Mouse (Mus musculus) brain, embryonic 14.5 days (tissue): ENCODE data around the gene Trim59. TPM values are rescaled to one million over a fixed set of nuclear protein-coding genes. Genes with fewer than 3 reads are reported as not detected.
A peak's percentile ranks its signal among the peaks of the same experiment; 100 is the strongest.
"Not testable (repeated sequence)": the region's sequence is repeated elsewhere in the genome, so short reads cannot be mapped to it uniquely, and the experiment has no call there.

Source experiments
- DNase-seq: peaks from one replicate; pipeline ENCODE4 v3.0.0-alpha.2; 2011; ENCODE audit warnings: low read depth
- CTCF ChIP-seq: fragments of 200-500 bp; IDR thresholded peaks from 2 replicates; pipeline ENCODE4 v1.5.1; 2012; ENCODE audit warnings: inconsistent platforms, mild to moderate bottlenecking, moderate library complexity, borderline replicate concordance; ENCODE audit not compliant: insufficient read depth, insufficient read length; ENCODE audit errors: extremely low read depth
- POLR2A ChIP-seq: fragments of 200-500 bp; IDR thresholded peaks from 2 replicates; pipeline ENCODE4 v1.6.1; 2012; ENCODE audit warnings: mild to moderate bottlenecking, inconsistent platforms, borderline replicate concordance; ENCODE audit not compliant: poor library complexity, insufficient read depth, insufficient read length, severe bottlenecking; ENCODE audit errors: extremely low read depth
- polyA plus RNA-seq: library from polyadenylated mRNA; depleted of rRNA; stranded (reverse); fragments of >200 nt; gene quantifications from 2 replicates; pipeline ENCODE4 v1.2.3, GENCODE M21; 2012

Trim59 gene
- polyA plus RNA-seq, 1 experiment, result 19.9 TPM

DNA sequence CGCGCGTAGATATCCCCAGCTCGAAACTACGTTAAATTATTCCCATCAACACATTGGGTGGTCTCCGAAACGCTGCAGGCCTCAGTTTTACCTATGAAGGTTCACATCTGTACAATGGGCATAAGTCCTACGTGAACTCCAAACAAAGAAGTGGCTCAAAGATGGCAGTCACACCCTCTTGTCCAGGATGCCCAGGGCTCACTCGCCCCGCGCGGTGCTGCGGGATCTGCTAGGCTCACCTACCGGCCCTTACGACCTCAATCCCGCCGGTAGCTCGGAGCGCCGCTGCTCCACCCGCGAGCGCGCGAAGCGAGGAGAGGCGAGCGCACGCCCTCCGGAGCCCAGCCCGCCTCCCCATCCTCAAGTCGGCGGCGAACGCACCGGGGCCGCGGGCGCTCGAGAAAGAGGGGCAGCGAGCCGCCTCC is 376 bp downstream of the Trim59 start:
- TF ChIP-seq POLR2A (no peak), CTCF (no peak)
- DNase-seq, result peak; percentile 80

DNA sequence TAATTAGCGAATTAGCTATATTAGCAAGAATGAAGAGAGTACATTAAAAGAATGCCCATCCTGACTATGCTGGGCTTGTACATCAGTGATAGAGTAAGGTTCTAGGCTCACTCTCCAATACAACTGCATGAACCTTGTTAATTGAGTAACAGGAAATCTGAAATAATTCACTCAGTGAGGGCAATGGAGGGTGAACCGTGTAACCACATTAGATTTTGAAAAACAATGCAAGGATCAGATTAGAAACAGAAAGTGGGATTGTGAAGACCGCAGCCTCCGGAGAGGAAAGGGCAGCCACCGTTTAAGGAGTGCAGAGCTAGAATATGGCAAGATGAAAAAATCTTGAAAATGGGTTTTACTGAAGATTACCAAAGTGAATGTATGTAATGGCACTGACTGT is 3.3 kb downstream of the Trim59 start:
- DNase-seq, result no peak
- TF ChIP-seq POLR2A (no peak), CTCF (no peak)

DNA sequence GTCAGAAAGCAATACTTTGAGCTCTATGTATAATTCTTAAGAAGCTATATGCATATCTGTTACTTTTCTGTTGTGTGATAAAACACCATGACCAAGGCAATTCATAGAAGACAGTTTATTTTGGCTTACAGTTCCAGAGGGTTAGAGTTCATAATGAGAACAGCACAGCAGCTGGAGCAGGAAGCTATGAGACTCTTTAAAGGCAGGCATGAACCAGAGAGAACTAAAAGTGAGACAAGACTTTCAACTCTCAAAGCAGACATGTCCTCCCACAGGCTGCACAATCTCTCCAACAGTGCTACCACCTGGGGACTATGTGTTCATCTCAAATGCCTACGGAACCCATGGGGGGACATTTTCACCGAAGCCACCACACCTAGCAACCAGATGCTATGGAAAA is 4.5 kb downstream of the Trim59 start:
- TF ChIP-seq CTCF, result no peak
- TF ChIP-seq POLR2A, result no peak
- no peak for DNase-seq

DNA sequence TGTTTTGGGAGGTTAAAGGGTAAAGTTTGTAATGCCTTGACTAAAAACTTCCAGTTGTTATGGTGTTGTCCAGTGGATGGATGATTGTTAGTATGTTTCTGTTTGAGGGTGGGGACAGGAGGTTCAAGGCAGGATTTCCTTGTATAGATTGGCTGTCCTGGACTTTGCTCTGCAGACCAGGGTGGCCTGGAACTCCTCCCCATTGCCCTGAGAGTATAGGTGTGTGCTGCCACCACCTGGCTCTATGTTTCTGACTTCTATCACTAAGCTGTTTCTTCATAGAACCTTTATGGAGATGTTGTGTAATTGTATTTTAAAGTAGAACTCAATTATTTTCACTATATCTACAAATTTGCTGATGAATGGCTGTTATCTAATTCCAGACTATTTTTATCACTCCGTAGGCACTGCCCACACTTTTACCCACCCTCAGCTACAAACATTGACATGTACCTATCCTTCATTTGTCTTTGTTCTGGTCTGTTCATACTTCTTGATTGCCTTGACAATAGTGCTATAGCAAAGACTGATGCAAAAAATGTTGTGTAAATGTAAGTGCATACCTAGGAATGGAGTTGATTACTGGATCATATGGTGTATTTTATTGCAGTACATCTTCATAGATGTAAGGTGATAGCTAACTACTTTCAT is 18.3 kb downstream of the Trim59 start:
- no peak for DNase-seq
- TF ChIP-seq CTCF (no peak), POLR2A (no peak)

DNA sequence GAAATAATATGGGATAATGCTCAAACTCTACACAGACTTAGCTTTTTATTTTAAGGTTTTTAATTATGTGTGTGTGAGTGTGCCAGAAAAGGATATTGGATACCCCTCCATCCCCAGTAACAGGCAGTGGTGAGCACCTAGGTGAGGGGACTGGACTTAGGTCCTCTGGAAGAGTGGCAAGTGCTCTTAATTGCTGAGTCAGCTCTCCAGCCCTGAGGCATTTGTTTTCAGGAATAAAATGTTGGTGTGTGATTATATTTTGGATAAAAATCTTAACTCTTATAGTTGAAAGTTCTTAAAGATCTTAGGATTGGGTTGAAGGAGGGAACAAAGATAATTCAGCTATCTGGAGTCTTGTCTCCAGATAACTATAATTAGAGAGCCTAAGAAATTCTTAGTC is 23.8 kb downstream of the Trim59 start:
- TF ChIP-seq POLR2A (no peak), CTCF (no peak)
- no peak for DNase-seq

DNA sequence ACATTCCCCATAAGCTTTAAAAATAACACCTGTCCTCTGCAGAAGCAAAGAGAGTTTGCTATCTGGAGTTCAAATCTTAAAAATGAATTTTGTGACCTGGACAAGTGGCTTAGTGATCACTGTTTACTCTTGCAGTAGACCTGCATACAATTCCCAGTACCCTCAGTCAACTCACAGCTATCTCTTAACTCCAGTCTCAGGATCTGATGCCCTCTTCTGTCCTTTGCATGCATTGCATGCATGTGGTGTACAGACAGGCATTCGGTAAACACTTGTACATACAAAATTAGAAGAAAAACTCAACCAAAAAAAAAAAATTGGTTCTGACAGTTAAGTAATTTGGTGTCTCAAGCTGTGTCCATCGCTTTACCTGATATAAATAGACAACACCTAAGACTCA is 24.3 kb downstream of the Trim59 start:
- DNase-seq, result peak; percentile 25
- no peak for TF ChIP-seq POLR2A
- TF ChIP-seq CTCF, result peak; percentile 28; the same call in 1 of the 2 replicates

DNA sequence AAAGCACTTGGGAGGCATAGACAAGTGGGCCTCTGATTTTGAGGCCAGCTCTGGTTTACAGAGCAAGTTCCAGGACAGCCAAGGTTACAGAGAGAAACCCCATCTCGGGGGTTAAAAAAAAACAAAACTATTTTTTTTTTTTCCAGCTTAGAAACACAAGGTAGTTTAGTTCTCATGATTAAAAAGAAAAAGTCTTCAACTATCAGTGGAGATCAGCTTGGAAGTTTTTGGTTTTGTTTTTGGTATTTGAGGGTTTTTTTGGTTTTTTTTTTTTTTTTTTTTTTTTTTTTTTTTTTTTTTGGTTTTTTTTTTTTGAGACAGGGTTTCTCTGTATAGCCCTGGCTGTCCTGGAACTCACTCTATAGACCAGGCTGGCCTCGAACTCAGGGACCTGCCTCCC is 25.9 kb downstream of the Trim59 start:
- not testable (repeated sequence) for DNase-seq

DNA sequence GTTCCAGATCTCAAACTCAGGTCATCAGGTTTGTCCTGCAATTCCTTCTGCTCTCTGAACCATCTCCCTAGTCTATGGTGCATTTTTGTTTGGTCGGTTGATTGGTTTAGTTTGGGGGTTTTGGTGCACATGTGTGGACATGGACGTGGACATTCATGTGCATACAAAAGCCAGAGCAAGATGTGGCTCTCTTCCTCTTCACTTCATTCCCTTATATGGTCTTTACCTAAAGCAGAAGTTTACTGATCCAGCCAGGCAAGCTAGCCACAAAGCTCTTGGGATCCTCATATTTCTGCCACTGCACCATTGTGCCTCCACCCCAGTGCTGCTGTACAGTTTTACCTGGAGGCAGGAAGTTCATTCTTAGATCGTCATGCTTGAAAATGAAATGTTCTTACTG is 27.4 kb downstream of the Trim59 start:
- TF ChIP-seq POLR2A (no peak), CTCF (no peak)
- DNase-seq, result no peak

DNA sequence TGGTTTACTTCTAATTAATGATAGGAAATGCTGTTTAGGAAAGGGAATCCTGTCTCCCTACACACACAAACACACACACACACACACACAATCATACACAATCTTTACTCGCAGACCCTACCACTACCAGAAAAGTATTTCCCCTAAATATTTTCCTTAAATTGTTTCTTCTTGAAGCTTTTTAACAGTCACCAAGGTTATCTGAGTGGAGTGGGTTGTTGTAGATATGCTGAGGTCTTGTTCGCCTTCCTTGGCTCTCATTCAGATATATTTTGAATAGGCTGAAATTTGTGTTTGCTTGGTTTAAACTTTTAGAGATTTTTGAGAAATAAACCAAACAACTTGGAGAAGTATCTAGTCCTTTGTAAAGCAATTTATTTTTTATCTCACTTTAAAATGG is 35.7 kb downstream of the Trim59 start:
- TF ChIP-seq CTCF, result no peak
- TF ChIP-seq POLR2A, result no peak
- DNase-seq, result no peak

DNA sequence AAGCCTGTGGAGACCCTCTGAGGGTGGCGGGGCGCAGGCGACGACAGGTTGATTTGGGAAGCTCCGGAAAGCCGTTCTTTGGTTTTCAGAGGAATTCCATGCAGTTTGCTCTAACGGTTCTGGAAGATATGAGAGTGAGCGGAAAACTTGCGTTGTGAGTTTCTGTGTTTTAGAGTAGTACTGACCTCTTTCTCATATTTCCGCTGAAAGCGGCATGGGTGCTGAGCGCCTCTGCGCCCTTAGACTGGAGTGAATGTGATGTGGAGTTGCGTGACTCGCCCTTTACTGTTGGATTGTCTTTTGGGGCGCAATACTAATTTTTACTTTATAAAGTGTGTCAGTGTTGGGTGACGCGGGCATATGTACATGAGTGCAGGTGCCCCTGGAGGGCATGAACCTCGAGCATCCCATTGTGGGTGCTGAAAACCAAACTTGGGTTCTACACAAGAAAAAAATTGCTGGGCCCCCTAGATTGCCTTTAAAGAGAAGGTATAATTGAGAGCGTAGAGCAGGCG is 38.3 kb downstream of the Trim59 start:
- no peak for DNase-seq
- TF ChIP-seq CTCF, result no peak
- TF ChIP-seq POLR2A, result no peak

DNA sequence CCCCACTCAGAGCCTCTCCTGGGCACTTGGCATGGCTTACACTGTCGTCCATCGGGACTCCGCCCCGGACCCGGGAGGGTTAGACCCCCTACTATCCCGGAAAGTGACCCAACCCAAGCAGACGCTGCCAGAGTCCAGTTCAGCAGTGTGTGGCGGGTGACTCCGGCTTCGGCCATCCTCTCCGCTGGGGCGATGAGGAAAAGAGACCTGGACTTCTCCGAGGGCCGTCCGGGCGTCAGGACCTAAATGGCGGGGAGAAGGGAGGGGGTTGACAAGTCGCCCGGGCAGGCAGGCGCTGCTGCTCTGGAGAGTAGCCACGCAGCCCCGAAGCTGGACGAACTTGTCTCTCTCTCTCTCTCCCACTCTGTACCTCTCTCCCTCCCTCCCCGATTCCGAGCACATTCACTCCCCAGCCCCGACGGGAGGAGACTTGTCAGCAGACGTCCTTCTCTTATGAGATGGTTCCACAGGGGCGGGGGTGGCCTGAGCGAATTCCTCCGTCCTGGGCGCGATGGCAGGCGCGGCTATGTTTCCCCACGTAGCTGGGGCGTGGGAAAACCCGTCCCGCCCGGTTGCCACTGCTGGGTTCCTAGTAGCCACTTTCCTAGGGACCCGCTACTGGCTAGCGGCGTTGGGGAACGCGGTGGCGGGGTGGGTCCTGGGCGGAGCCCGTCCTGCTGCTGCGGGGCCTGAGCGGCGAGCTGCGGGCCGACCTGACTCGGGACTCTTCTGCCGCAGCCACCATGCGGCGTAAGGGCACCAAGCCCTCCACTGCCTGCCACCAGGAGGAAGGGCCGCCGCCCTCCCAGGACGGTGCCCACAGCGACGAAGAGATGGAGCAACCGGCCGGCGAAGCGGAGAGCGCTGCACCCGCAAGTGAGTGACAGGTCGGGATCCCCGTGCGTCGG is 39.0 kb downstream of the Trim59 start:
- TF ChIP-seq POLR2A (no peak), CTCF (no peak)
- peak; percentile 68 for DNase-seq
